Mouse (Mus musculus) cerebellum, adult 2 months (tissue): Measurements from ENCODE around the gene Hist1h2bc.

Experiments used
- CTCF ChIP-seq: fragments of 200-500 bp; IDR thresholded peaks from 2 replicates; pipeline ENCODE4 v1.5.1; 2011; ENCODE audit warnings: low read depth, mild to moderate bottlenecking, control low read depth, low read length, moderate library complexity, borderline replicate concordance; ENCODE audit not compliant: insufficient read depth
- POLR2A ChIP-seq: fragments of 200-500 bp; IDR thresholded peaks from 2 replicates; pipeline ENCODE4 v1.6.1; 2011; ENCODE audit warnings: low read length, control low read depth, borderline replicate concordance; ENCODE audit not compliant: insufficient read depth

GRCm38 (mm10) chr13:23738041-23738440 is 54.0 kb downstream of the Hist1h2bc start:
- TF ChIP-seq POLR2A (no peak), CTCF (no peak)
